Mouse (Mus musculus): Measurements from ENCODE around the gene Fgfr2. TPM values are rescaled to one million over a fixed set of nuclear protein-coding genes. Genes with fewer than 3 reads are reported as not detected.
"Not testable (repeated sequence)": the region's sequence is repeated elsewhere in the genome, so short reads cannot be mapped to it uniquely, and the experiment has no call there.

The Fgfr2 gene
- polyA plus RNA-seq, 1 experiment from 2014 or later, result 110 TPM

GRCm38 (mm10) chr7:132443769-132444168 lies 679.4 kb downstream of the Fgfr2 start:
- Histone ChIP-seq H3K4me2 (replicated peaks; ENCODE audit: low read depth, low read length) (no peak overlapping the region), H3K4me1 (ENCODE audit: insufficient read depth, low read depth, low read length) (no peaks in the 10 kb centered on the region), H3K27ac (ENCODE audit: low read length) (no peak overlapping the region), H3K4me3 (ENCODE audit: low read depth, low read length) (no peak overlapping the region), H3K9ac (replicated peaks; ENCODE audit: low read depth) (no peak overlapping the region), H3K9me3 (ENCODE audit: low read length) (no peaks in the 10 kb centered on the region), H3K36me3 (ENCODE audit: insufficient read depth, low read length) (no peaks in the 10 kb centered on the region), H3K27me3 (replicated peaks; ENCODE audit: insufficient read depth, low read length) (no peaks in the 10 kb centered on the region)
- WGBS, result 55% methylated on average over 2 of the region's 2 CpGs
- TF ChIP-seq CTCF (IDR thresholded peaks at IDR 0.05), result no peak
- no peak for TF ChIP-seq EP300 (IDR thresholded peaks at IDR 0.05)
- no peak for DNase-seq (ENCODE audit: low spot score)
- ATAC-seq, result no peak

- DNase-seq (ENCODE audit: low spot score) (no peak), ATAC-seq (no peak; the same call in 1 of the 2 replicates)
- WGBS, result 72% methylated on average over 3 of the region's 3 CpGs
- no peak overlapping the region for H3K27ac ChIP-seq (ENCODE audit: low read length)
- H3K4me1 ChIP-seq (ENCODE audit: insufficient read depth, low read depth, low read length), result no peaks in the 10 kb centered on the region
- no peaks in the 10 kb centered on the region for H3K27me3 ChIP-seq (replicated peaks; ENCODE audit: insufficient read depth, low read length)
- no peak overlapping the region for H3K4me2 ChIP-seq (replicated peaks; ENCODE audit: low read depth, low read length)
- no peak overlapping the region for H3K9ac ChIP-seq (replicated peaks; ENCODE audit: low read depth)
- H3K9me3 ChIP-seq (ENCODE audit: low read length), result no peaks in the 10 kb centered on the region
- TF ChIP-seq EP300 (IDR thresholded peaks at IDR 0.05), result no peak
- no peak for TF ChIP-seq CTCF (IDR thresholded peaks at IDR 0.05)
- H3K36me3 ChIP-seq (ENCODE audit: insufficient read depth, low read length), result no peaks in the 10 kb centered on the region
- H3K4me3 ChIP-seq (ENCODE audit: low read depth, low read length), result no peak overlapping the region
Observed at GRCm38 (mm10) chr7:132443134-132443533, 680.0 kb downstream of the Fgfr2 start.

- H3K4me3 ChIP-seq (ENCODE audit: low read depth, low read length); H3K9ac ChIP-seq (replicated peaks; ENCODE audit: low read depth); H3K27ac ChIP-seq (ENCODE audit: low read length); DNase-seq (ENCODE audit: low spot score); ATAC-seq; H3K36me3 ChIP-seq (ENCODE audit: insufficient read depth, low read length); H3K9me3 ChIP-seq (ENCODE audit: low read length); H3K4me2 ChIP-seq (replicated peaks; ENCODE audit: low read depth, low read length); H3K27me3 ChIP-seq (replicated peaks; ENCODE audit: insufficient read depth, low read length); H3K4me1 ChIP-seq (ENCODE audit: insufficient read depth, low read depth, low read length): not testable (repeated sequence)
- WGBS, result 89% methylated on average over 3 of the region's 3 CpGs
Observed at GRCm38 (mm10) chr7:132442133-132442763, 680.9 kb downstream of the Fgfr2 start.

GRCm38 (mm10) chr7:132439916-132440315 lies 683.2 kb downstream of the Fgfr2 start:
- no peaks in the 10 kb centered on the region for H3K4me1 ChIP-seq (ENCODE audit: insufficient read depth, low read depth, low read length)
- ATAC-seq (no peak), DNase-seq (ENCODE audit: low spot score) (no peak)
- no peaks in the 10 kb centered on the region for H3K36me3 ChIP-seq (ENCODE audit: insufficient read depth, low read length)
- no peak overlapping the region for H3K9ac ChIP-seq (replicated peaks; ENCODE audit: low read depth)
- H3K9me3 ChIP-seq (ENCODE audit: low read length), result no peaks in the 10 kb centered on the region
- no peak overlapping the region for H3K4me3 ChIP-seq (ENCODE audit: low read depth, low read length)
- no peaks in the 10 kb centered on the region for H3K27me3 ChIP-seq (replicated peaks; ENCODE audit: insufficient read depth, low read length)
- no peak overlapping the region for H3K4me2 ChIP-seq (replicated peaks; ENCODE audit: low read depth, low read length)
- no peak for TF ChIP-seq CTCF (IDR thresholded peaks at IDR 0.05)
- TF ChIP-seq EP300 (IDR thresholded peaks at IDR 0.05), result no peak
- WGBS, result 78% methylated on average over 6 of the region's 6 CpGs
- H3K27ac ChIP-seq (ENCODE audit: low read length), result no peak overlapping the region

- 85% methylated on average over 6 of the region's 6 CpGs for WGBS
- H3K36me3 ChIP-seq (ENCODE audit: insufficient read depth, low read length), result no peaks in the 10 kb centered on the region
- H3K27me3 ChIP-seq (replicated peaks; ENCODE audit: insufficient read depth, low read length), result no peaks in the 10 kb centered on the region
- no peak for ATAC-seq
- no peaks in the 10 kb centered on the region for H3K9me3 ChIP-seq (ENCODE audit: low read length)
- no peak for DNase-seq (ENCODE audit: low spot score)
- no peaks in the 10 kb centered on the region for H3K4me1 ChIP-seq (ENCODE audit: insufficient read depth, low read depth, low read length)
- no peak overlapping the region for H3K9ac ChIP-seq (replicated peaks; ENCODE audit: low read depth)
- no peak overlapping the region for H3K27ac ChIP-seq (ENCODE audit: low read length)
- H3K4me2 ChIP-seq (replicated peaks; ENCODE audit: low read depth, low read length), result no peak overlapping the region
- no peak overlapping the region for H3K4me3 ChIP-seq (ENCODE audit: low read depth, low read length)
- TF ChIP-seq CTCF (IDR thresholded peaks at IDR 0.05) (no peak), EP300 (IDR thresholded peaks at IDR 0.05) (no peak)
Observed at GRCm38 (mm10) chr7:132438060-132438459, 685.1 kb downstream of the Fgfr2 start.

GRCm38 (mm10) chr7:132437431-132437830 lies 685.7 kb downstream of the Fgfr2 start:
- no peak for DNase-seq (ENCODE audit: low spot score)
- ATAC-seq, result no peak
- H3K9me3 ChIP-seq (ENCODE audit: low read length), result no peaks in the 10 kb centered on the region
- H3K4me1 ChIP-seq (ENCODE audit: insufficient read depth, low read depth, low read length), result no peaks in the 10 kb centered on the region
- 85% methylated on average over 3 of the region's 3 CpGs for WGBS
- H3K9ac ChIP-seq (replicated peaks; ENCODE audit: low read depth), result no peak overlapping the region
- H3K4me3 ChIP-seq (ENCODE audit: low read depth, low read length), result no peak overlapping the region
- H3K4me2 ChIP-seq (replicated peaks; ENCODE audit: low read depth, low read length), result no peak overlapping the region
- no peak overlapping the region for H3K27ac ChIP-seq (ENCODE audit: low read length)
- H3K36me3 ChIP-seq (ENCODE audit: insufficient read depth, low read length), result no peaks in the 10 kb centered on the region
- TF ChIP-seq EP300 (IDR thresholded peaks at IDR 0.05), result no peak
- no peak for TF ChIP-seq CTCF (IDR thresholded peaks at IDR 0.05)
- H3K27me3 ChIP-seq (replicated peaks; ENCODE audit: insufficient read depth, low read length), result no peaks in the 10 kb centered on the region
